Comparison of ENCODE assay signal across 14 mouse cellular contexts in the genomic region with DNA sequence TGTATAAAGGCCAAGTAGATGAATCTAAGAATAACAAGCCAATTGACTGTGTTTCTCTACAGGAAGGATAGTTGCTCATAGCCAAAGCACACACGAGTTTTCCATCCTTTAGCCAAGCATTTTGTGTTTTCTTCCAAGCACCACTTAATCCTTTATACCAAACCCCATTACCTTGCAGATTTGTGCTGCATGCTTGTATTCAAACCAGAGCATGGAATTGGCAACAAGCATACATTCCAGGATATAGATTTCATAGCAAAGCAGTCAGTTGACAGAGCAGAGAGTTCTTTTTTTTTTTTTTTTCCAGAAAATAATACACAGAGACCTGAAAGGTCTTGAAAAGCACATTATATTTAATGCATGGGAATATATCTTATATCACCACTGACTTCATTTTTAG.
"Had no signal": no experiment of that assay in that cellular context is flagged by ENCODE, and none has a peak within 500 bp of the region (broad histone marks: within the 10 kb centered on the region; RNA-seq: fewer than 3 reads in every experiment).

No protein-coding gene starts in this region.

- H3K9me3 ChIP-seq: limb, embryonic 15.5 days; midbrain, embryonic 12.5 days had no signal

- H3K4me3 ChIP-seq: limb, embryonic 15.5 days; midbrain, embryonic 12.5 days had no signal

- H3K4me1 ChIP-seq: limb, embryonic 15.5 days; midbrain, embryonic 12.5 days had no signal

- DNase-seq: kidney, adult 9 months; kidney, postnatal 14 days; layer of hippocampus, adult 9-11 months; liver, postnatal 0 days; lung, embryonic 14.5 days; thymus, adult 18-20 months; thymus, postnatal 36 days had no signal

- ATAC-seq: liver, postnatal 0 days; lung, postnatal 0 days had no signal

- H3K27me3 ChIP-seq: limb, embryonic 15.5 days; midbrain, embryonic 12.5 days had no signal

- H3K9ac ChIP-seq: limb, embryonic 15.5 days; liver, embryonic 14.5 days; liver, postnatal 0 days; lung, embryonic 14.5 days; midbrain, embryonic 12.5 days had no signal

- H3K36me3 ChIP-seq: limb, embryonic 15.5 days; midbrain, embryonic 12.5 days had no signal

- H3K27ac ChIP-seq: layer of hippocampus, adult 2 months; limb, embryonic 15.5 days; liver, embryonic 14.5 days; macrophage; midbrain, embryonic 12.5 days had no signal

- H3K4me2 ChIP-seq: limb, embryonic 15.5 days; liver, embryonic 11.5 days; lung, embryonic 14.5 days; midbrain, embryonic 12.5 days had no signal
